Mouse (Mus musculus) frontal cortex, adult (tissue): ENCODE measurements at regions not wholly inside any gene's neighbourhood (a gene's known extent, or its start where the extent isn't known, plus 50 kb on each side); places are given as distances from the start of the nearest gene placed in this dataset.

Source experiments
- ATAC-seq: cut with Nextera tagmentation; 2 replicates; pipeline ENCODE4 v1.9.2; 2017; ENCODE audit warnings: mild to moderate bottlenecking, moderate library complexity, mixed read lengths; ENCODE audit not compliant: low TSS enrichment

DNA sequence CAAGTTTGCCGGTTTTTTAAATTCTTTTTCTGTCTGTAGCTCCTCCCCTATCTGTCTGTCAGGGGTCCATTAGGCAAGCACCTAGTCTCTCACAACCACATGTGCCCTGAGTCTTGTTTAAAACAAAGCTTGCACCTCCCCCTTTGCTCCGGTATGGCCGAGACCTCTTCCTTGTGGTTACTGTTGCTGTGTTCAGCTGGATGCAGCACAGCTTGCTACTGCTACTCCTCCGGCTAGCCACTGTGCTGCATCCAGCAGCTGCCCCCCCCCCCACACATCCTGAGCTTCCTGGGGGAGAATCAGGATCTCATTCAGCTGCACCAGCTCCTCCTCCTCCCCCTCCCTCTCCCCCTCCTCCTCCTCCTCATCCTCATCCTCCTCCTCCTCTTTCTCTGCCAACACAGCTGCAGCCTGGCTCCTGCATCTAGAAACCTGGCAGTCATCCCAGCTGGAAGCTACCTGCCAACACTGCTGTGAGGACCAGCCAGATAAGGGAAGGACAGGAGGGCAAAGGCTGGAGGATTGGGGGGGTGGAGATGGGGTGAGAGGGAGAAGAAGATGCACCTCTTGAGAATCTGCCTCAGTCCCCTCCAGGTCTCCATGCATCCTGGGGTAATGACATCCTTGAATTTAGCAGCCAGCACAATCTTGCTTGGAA lies 114.8 kb upstream of the Tmem260 start:
- ATAC-seq = peak; percentile 71

DNA sequence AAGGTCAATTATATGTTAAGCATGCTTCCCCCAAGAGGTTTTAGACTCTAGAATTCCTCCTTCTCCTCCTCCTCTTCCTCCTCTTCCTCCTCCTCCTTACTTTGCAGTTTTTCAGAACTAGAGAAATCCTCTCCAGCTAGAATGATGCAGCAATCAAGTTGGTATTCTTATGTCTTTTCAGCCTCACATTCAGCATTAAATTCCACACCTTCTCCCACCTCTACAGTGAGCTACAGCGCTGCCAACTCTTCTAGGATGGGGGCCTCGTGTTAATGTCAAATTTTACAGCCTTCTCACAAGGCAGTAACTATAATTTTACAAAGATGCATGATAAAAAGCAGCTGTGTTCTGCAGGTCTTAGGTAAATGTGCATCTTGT lies 114.3 kb upstream of the Tmem260 start:
- peak; percentile 82 for ATAC-seq

DNA sequence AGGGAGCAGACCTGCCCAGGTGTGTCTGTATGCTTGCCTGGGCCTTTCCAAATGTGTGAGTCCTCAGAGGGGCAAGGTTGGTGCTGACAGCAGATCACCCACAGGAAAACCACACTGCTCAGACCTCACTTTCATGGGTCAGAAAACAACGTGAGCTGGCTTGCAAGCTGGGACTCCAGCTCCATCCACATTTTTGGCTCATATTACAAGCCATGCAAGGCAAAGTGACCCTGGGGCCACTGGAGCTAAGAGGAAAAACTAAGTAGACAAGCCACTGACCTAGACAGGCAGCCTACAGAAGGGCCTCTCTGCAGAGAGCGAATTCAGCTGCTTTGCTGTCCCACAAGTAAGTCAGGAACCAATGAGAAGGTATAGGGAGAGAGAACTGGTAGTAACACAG lies 113.7 kb upstream of the Tmem260 start:
- ATAC-seq = no peak

DNA sequence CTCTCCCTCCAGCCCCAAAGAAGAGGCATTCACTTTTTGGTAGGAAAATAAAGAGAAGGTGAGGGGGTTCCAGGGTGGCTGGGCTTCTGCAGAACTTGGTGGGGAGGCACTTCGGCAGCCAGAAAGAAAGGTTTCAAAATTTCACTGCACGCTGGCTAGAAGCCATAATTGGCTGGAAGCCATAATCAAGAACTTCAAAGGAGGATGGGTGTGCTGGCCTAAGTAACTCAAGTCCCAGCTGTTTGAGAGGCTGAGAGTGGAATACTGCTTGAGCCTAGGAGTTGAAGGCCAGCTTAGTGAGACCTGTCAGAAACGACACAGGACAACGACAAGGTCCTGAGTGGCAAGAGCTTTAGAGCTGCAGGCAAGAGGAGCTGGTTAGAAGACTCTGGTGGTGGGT lies 113.3 kb upstream of the Tmem260 start:
- no peak for ATAC-seq

DNA sequence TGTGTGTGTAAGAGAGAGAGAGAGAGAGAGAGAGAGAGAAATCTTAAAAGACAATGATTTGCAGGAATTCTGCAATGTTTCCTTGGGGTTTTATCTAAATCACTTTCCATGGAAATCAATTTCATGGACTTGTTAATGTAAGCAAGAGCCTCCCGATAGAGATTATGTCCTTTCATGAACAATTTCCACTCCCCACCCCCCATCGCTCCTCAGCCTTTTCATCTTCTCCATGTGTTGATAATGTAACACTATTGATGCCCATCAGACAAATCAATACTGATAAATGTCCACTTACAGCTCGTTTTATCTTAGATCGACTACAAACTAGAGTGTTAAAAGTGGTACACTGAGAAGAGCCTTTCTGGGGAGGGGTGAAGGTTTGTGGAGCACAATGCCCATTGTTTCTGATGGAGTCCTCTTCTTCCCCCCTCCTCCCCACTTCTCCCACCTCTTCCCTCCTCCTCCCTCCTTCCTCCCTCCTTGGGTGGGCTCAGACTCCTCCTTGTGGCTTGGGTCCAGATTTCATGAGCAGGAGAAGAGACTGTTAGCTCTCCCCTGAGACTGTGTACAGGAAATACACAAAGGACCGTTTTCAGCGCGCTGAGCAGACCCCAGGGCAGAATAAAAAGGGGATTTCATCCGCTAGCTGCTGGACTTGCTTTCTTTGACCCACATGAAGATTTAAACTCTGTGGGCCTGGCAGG lies 111.7 kb upstream of the Tmem260 start:
- no peak for ATAC-seq

DNA sequence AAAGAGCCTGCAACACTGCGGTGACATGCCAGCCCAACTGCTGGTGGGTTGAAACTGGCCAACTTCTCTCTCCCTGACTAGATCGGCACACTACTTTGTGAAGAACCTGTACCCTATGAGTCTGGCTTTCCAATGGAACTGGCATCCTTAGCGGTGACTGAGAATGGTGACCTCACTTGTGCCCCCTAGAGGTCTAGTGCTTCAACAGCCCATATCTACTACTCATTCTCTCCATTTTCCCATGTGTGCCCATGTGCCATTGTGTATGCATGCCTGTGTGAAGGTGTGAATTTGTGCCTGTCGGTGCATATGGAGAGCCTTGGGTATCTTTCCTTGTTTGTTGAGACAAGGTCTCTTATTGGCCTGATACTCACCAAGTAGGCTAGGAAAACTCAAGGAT lies 106.5 kb upstream of the Tmem260 start:
- no peak for ATAC-seq

DNA sequence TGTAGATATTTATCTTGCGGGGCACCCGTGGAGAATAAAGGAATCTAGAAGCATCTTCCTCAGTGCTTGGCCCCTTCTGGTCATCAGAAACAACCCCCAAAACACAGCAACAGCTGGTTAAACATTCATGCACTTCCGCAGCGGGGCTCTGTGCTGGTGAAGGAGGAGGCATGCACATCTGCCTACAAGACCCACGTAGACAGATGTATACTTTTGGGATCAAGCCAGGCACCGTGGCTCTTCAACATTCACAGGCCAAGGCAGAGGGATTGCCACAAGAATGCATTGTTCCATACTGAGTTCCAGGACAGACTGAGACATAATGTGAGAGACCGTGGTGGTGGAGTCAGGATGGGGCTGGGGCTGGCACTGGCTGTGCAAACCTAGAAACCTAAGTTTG lies 103.0 kb upstream of the Tmem260 start:
- no peak for ATAC-seq

DNA sequence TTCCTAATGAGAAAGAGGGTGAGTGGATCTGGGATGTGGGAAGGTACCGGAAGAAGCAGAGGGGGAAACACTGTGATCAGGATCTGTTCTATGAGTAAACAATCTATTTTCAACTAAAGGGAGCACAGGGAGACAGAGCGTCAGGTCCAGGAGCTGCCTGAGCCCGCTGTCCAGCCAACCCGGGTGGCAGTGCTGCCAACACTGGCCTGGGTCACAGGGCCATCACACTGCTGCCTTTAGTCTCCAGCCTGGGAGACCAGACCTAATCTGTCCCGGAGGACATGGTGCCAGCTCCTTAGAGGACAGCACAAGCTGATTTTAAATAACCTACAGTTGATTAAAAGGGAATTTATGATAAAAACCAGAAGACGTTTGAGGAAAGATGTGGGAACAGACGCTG lies 100.0 kb upstream of the Tmem260 start:
- ATAC-seq = no peak

DNA sequence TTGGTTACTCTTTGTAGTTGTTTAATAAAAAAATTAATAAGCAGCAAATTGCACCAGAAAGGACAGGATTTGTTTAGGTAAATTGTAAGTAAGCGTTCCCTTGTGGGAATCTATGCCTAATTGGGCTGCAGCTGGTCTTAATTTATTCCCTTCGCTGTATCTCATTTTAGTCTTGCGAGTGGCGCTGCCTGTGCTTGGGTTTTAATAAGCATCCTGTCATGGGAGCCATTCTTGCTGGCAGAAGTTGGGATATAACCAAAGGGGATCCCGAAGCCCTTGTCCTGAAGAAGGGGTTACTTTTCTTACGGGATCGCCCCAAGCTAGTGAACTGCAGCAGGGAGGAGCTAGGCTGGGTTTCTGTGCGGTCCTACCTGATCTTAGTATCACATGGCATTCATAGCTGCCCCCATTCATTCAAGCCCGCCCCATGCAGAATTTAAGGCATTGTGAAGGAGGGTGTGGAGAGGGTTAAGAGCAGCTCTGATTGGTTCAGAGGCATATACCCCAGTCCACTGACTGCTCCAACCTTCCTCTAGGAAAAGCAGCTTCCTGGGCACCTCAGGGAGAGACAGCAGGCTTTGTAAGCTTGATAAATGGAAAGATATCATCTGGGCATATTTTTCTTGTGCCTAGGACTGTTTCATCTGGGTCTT lies 96.4 kb upstream of the Tmem260 start:
- no peak for ATAC-seq

DNA sequence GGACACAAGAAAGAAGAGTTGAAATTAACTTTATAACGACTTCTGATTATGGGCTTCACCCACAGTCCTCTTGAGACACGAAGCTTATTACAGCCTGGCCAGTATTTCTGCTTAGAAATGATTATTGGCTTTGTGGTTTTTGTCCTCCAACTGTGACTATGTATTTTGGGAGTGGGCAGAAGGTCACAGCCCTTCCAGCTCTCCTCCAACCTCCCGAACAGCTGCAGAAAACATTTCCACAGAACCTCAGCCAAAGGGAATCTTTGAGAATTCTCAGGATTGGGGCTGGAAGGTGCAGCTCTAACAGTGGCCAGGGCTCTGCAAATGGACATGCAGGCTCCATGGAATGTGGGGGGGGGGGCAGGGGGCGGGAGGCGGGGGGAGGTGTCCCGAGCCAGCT lies 94.3 kb upstream of the Tmem260 start:
- ATAC-seq = no peak

DNA sequence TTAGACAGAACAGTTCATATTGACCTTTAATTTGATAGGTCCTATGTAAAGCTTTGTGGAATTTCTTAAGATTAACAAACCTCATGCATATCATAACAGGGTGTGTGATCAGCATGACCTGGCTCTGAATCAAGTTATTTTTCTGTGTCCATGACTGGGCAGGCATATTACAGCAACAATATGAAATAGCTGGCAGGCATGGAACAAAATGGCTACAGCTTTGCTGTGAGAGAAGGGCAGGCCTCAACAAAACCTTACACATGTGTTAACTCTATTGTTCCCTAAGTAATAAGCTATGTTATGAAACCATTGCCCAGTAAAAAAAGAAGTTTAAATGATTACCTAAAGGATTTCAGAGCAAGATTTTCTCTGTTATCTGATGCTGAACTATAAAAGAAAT lies 93.1 kb upstream of the Tmem260 start:
- ATAC-seq = no peak

DNA sequence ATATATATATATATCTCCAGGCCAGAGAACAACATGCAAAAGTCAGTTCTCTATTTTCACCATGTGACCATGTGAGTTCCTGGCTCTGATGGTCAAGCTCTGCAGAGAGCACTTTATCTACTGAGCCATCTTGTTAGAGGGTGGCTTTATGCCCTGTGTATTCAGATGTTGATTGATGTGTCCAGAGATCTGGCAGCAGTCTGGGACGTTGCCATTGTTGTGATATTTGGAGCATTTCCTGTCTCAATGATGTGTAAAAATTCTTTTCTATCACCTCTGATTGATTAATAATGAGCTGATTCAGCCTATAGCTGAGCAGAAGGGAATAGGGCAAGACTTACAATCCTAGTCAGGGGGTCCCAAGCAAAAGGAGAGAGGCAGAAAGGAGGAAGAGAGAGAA lies 91.7 kb upstream of the Tmem260 start:
- ATAC-seq = no peak

DNA sequence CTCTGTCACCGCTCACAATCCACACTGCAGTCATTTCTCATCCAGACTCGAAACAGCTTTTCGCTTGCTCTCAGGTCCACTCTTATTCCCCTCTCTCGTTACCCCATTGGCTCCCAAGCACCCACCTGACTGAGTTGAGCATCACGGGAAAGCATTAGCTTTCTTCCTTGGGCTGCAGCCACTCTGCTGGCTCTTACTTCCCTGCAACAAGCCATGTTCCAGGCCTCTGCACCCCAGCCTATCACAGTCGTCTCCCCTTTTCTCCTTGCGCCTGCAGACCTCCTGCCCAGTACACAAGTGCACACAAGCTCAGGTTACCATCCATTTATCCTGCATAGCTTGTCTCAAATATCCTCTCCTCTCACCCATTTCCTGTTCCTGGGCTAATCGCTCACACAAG lies 88.5 kb upstream of the Tmem260 start:
- ATAC-seq = no peak

DNA sequence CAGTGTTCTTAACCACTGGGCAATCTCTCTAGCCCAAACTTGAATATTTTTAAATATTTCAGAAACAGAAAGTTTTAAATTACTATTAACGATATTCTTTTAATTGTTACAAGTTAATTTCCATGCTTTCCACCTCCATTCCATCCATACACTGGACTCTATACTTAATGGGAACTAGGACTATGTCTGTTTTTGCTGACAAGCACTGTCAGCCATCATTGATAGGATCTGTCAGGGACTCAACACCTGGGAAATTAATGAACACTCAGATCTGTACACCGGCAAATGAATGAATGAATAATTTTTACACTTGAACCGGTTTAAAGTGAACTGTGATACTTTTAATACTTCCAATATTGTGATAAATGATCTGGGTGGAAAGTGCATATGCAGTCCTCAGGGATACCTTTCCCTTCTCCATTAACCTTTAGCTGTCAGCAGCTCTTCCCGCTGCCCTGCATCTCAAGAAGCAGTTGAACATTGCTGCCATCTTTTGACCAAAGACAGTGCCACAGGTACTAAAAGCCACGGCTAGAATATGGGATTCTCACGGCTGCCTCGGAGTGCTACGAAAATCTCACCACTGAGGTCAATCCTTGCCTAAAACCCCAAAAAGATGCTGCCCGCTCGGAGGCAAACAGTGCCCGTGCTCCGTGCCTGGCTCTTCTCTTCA lies 87.3 kb upstream of the Tmem260 start:
- peak; percentile 93 for ATAC-seq

DNA sequence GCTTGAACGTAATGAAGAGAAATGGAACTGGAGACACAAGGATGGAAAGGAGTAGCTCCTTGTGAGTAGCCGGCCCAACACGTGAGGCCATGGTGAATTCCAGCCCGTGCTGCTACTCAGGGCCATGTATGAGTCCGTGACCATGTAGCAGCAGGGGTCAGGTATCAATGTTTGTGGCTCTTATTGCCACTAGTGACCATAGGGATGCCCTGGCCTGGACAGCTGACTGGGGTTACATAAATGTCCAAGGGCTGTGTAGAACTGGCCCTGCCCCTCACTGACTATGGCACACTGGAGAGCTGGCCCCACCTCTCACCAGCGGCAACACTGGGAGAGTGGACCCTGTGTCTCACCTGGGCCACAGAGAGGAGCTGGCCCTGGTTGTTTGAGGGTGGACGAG lies 84.1 kb upstream of the Tmem260 start:
- no peak for ATAC-seq

DNA sequence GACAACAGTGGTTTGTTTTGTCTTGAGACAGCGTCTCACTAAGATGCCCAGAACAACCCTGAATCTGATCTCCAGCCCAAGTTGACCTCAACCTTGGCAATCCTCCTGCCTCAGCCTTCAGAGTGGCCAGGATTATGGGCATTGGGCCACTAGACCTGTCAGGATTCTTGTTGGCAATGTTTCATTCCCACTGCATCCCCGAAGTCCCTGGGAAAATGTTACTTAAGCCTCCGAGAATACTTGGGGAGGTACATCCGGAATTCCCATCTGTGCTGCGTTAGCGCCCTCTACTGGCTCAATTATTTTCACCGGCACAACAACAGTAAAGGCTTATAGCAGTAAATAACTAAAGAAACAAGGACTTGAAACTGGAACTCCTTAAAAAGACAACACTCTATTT lies 78.9 kb upstream of the Tmem260 start:
- ATAC-seq = peak; percentile 73

DNA sequence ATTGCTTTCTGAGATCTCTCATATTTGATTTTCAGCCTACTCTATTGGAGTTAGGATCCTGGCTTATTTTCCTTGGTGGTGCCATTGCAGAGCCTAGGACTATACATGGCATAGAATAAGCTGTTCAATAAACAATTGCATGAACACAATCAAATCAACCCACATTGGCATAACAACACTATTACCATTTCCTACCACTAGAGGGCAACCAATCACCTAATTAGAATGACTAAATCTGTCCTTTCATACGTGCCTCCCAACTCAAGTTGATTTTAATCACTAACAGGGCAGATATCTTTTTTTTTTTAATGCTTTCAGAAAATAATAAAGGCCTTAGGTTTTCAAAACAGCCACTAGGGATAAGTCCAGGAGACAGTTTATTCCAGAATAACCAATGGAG lies 75.6 kb upstream of the Tmem260 start:
- ATAC-seq = 0 out of 2 replicates have a peak, but pooled peaks have one; percentile 42

DNA sequence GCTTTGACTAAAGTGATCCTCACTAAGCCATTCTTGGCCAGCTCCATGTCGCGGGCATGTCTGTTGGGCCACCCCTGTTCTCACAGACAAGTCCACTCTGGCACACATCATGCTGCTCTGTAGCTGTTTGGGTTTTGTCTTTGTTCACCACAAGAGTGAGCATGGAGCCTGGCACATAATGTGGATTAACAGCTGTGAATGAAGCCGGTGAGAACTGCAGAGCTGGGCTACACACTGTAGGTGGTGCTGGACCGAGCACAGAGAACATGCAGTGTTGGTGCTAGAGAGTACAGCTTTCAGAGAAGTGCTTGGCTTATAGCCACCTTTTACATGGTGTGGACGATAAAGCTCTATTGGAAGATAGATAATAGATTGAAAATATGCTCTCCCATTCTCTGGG lies 74.2 kb upstream of the Tmem260 start:
- ATAC-seq = peak; percentile 94

DNA sequence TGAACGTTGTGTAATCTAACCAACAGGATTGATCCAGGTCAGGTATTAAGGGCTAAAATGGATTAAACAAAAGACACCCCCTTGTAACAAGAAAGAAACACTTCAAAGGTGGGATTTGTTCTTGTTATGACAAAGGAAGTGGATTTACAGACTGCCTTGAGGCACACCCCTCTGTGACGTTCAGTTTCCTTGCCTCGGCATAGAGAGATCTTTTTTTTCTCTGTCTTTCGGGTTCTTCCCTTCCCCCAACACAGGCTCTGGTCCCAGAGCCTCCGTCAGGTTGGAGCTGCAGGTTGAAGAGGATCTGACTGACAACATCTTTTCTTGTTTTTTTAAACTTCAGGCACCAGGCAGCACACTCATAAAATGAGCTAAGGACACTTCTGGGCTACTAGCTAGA lies 69.8 kb upstream of the Tmem260 start:
- ATAC-seq = no peak
